Mouse (Mus musculus) heart, postnatal 36 days (tissue): ENCODE results near the gene Fam92b. TPM values are rescaled to one million over a fixed set of nuclear protein-coding genes. Genes with fewer than 3 reads are reported as not detected.

Experiments used
- DNase-seq, 2 experiments: peaks; one replicate each; pipeline ENCODE4 v3.0.0; 2021 to 2022
- intact Hi-C: fragments of 180-260 bp; cut with DNase I; formaldehyde crosslinking; loops from one replicate; pipeline ENCODE4 v1.15.1; 2025
- total RNA-seq, 2 experiments: library from RNA; stranded (reverse); gene quantifications; 2 replicates each; pipeline ENCODE4 v1.2.3; 2021

Gene Fam92b
- total RNA-seq, 2 experiments from 2014 or later = not detected

DNA sequence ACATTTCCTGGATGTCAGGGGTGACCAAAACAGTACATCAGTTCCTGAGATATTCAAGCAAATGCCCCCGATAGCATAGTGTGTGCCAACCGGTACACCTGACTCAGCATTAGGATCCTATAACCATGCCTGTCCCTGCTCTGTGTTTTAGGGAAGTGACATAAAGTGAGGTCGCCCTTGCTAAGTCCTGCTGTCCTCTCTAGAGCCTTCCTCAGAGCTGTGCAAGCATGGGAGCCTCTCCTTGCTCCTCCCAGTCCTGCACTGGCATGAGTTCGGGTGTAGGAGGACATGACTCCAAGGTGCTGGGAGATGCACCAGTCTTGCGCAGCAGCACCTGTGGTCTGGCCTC, 14.9 kb downstream of the Fam92b start:
- no peak for DNase-seq
- intact Hi-C loops = no loop called here

DNA sequence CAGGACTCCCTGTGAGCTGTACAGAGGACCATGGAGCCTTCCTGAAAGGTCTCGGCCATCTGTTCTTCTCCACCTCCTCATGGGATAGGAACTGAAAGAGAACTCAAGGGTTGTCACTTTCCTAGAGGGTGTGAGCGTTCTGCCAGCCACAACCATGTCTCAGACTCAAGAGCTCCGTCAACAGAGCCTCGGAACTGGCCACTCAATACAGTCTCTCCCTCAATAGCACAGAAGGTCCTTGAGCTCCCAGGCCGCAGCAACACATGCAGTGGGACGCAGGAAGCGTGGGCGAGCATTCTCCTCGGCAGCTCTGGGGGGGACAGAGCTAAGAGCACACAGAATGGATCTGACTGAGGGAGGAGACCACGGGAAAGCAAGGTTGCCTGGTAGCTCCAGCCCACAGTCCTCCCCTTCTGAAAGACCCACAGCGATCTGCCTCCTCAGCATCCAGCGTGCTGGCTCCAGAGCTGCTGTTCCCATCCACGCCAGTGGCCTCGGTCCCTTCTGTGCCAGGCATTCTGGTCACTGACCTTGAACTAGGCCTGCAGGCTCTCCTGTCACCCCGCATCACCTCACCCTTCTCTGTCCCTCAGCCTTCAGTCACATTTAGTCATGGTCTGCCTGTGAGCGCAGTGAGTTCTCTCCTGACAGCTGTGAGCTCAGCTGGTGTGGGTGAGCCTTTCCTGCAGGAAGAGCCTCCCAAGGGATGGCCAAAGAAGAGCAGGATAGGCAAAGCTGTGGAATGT, 15.4 kb downstream of the Fam92b start:
- no peak for DNase-seq
- intact Hi-C loops = no loop called here

DNA sequence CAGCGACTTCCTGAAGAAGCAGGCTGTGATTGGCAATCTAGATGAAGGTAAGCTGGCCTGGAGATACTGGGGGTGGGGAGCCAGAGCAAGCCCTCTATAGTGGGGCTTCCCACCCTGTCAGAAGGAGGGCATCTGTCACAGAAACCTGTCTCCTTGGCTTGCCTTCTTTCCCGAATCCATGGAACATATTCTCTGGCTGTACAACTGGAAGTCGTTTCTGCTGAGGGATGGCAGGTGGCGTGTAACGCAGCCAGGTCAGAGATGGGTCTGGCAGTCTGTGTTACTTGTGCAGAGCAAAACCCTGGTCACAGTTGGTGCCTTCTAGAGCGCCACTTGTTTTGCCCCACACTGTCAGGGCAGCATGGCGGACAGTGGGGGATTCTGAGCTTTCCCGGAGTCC, 16.9 kb downstream of the Fam92b start:
- DNase-seq = no peak
- intact Hi-C loops = no loop called here

DNA sequence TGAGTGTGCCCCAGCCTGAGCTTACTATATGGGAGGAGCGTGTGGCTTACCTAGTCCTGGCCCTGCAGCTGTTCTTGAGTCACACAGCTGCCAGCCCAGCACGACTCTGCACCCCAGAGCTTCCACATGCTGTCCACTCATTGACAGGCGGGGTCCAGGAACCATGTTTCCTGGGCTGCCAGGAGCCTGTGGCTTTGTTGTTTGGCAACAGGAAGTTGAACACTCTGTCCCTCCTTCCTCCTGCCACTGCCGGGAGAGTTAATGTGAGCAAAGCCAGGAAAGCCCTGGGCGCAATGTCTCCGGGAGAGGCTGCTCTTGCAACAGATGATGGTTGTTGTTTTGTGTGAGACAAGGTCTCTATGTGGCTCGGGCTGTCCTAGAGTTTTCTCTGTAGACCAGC, 24.6 kb downstream of the Fam92b start:
- no peak for DNase-seq
- intact Hi-C loops = no loop called here

DNA sequence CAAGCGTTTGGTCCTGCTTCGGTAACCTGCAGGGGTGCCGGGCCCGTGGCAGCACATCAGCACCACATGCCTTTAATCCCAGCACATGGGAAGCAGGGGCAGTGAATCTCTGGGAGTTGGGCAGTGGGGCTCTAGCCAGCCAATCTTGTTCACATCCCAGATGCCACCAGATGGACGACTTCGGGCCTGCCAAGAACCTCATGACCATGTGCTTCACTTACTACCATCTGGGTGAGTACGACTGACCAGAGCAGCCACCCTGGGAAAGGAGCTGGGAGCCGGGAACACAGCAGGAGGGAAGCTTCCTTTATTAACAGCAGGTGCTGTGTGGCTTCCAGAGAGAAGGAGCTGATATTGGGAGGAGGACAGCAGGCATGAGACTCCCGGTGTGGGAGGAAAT, 26.1 kb downstream of the Fam92b start:
- intact Hi-C loops = no loop called here
- no peak for DNase-seq

DNA sequence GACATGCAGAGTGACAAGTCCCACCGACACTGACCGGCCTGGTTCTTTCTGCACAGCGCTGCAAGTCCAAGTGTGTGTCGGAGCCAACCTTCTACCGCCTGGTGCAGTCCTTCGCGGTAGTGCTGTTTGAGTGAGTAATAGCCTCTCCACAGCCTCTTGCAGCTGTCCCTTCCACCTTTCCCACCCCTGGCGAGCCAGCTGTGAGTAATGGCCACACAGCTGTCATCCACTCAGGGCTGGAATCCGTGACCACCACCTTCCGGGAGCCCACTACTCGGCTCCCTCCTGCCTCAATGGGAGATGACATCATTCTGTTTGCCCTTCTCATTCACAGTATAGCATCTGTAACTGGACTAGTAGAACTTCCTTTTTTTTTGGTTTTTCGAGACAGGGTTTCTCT, 27.2 kb downstream of the Fam92b start:
- no peak for DNase-seq
- intact Hi-C loops = no loop called here

DNA sequence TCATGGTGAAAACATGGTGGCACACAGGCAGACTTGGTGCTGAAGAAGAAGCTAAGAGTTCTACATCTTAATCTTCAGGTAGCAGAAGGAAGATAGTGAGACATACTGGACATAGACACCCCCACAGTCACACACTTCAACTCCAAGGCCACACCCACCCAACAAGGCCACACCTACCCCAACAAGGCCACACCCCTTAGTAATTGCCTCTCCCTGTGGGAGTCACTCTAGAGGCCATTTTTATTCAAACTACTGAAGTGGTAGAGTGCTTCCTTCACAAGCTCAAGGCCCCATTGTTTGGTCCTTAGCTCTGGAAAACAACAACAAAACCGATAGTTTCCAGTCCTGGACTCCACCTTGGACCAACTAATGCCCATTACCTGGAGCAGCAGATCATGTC, 31.2 kb downstream of the Fam92b start:
- intact Hi-C loops = no loop called here
- no peak for DNase-seq

DNA sequence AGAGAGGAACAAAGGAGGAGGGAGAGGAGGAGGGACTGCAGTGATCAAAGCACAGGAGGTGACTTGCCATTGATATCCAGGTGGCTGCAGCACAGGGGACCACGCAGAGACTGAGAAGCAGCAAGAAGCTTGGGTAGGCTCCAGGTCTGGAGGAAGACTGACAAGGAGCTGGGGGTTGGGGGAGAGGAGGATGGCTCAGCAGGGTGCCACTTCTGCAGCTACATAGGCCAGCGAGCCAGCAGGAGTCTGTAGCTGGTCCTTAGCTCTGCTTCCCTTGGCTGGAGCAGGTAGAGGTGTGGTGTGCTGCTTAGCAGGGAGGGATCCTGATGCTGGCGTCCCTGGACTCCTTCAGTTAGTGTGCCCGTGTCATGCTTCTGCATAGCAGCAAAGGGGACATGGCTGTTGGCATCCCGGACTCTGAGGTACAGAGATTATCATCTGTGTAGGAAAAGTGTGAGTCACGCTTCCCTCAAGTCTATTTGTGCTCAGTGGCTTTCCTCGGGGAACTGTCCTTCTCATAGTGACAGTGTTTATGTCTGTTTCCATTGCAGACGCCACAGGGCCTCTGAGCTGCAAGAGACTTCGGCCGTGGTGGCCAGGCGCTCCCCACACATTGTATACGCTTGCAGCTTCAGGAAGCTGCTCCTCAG, 32.5 kb downstream of the Fam92b start:
- intact Hi-C loops = no loop called here
- DNase-seq = no peak

DNA sequence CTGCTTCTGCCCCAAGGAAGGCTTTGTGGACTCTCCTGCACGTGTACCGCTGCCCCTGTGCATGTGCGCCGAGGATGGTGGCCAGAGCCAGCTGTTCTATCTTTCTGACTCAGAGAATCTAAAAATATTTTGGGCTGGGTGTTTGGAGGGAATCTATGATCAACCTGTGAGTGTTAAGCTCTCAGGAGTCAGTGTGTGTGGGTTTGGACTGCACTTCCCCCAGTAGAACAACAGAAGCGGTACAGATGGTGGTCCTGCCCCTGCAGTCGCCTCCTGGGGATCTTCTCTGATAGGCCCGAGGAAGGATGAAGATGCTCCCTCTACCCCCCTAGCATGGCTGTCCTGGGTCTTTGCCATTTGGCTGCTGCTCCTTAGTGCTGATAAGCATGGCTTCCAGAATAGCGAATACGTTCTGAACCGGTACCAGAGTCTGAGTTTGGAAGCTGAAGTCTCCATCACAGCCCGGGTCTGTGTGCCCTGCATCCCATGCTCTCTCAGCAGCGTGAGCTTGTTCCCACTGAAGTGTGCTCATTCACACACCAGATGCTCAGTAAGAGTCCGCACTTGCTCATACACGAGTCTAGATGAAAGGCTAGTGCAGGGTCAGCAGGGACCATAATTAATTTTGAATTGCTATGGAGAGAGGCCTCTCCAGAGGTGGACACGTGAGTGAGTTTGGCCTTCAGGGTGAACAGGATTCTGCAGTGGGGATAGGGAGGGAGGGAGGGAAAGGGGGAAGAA, 33.2 kb downstream of the Fam92b start:
- DNase-seq = no peak
- intact Hi-C loops = no loop called here

DNA sequence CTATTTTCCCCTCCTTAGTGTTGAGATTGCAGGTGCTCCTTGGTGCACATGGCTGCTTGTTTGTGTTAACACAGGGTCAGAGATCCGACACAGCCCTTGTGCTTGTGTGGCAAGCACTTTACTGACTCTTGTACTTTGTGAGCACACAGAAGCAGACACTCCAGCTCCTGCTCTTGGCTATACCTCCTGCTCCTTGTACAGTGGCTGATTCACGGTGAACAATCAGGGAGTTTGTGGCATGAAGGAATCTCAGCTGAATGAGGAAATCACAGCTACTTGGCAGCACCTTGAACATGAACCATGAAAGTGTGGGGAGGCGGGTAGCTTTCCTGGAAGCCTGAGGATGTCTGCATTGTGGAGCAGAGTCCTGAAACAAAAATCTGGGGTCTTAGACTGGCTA, 36.5 kb downstream of the Fam92b start:
- no peak for DNase-seq
- intact Hi-C loops = no loop called here

DNA sequence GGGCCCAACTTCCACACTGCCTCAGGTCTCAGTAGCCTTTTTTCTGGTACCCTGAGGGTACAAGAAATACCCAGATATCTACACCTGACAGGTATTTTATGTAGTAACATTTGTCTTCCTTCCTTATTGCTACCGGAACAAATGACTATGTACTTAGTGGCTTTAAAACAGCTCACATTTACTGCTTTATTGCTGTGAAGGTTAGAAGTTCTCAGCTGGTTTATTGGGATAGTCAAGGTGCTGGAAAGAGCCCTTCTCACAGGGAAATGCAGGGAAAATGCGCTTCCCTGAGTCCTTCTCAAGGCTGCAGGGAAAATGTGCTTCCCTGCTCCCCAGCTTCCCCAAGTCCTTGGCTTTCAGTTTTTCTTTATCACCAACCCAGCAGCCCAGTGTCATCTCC, 38.3 kb downstream of the Fam92b start:
- DNase-seq = no peak
- intact Hi-C loops = no loop called here

DNA sequence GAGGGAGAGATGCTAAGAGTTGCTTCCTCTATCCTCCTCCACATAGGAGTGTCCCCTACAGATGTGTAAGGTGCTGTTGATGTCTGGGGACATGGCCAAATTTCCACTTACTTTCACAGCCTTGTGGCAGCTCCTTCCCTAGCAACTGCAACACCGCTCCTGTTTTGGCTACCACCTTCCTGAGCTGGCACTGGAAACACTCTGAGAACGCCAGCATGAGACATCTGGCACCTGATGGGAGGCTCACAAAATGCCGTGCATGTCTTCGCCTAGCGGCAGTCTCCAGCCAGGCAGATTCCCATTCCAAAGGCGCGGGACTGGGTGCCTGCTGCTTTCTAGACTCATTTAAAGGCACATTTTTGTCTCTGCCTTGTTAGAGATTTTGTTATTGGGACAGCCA, 40.6 kb downstream of the Fam92b start:
- intact Hi-C loops = no loop called here
- DNase-seq = peak; percentile 44 to 58

DNA sequence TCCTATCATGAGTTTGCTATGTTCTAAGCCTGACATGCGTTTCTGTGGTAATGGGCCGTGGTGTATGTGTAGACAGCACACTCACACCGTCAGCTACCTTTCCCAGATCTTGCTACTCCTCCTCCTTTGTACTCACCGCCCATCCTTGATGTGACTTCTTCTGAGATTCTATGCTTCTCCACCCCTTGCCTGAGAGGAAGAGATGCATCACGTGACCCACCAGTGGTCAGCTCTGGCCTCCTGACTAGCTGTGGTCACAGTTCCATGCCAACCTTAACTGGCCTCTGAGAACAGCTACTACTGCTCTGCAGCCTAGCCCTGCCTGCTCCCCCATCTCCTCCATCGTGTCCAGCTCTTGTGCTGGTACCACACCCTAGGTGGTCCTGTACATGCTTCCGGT, 41.6 kb downstream of the Fam92b start:
- intact Hi-C loops = no loop called here
- DNase-seq = no peak

DNA sequence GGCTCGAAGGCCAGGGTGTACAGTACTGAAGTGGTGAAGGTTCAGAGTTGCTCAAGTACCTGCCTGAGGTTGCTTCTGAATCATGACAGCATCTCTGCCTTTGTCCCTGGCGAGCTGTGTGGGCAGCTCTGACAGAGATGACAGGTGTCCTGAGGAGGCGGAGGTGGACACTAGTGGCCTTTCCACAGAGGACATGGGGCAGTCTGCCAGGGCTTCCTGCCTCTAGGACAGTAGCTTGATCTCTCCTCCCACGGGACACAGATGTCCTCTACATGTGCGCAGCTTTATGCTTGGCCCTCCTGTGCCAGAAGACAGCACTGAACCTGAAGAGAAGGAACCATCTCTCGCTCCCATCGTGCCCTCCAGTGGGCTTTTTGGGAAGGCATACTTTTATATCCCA, 44.1 kb downstream of the Fam92b start:
- intact Hi-C loops = no loop called here
- no peak for DNase-seq

DNA sequence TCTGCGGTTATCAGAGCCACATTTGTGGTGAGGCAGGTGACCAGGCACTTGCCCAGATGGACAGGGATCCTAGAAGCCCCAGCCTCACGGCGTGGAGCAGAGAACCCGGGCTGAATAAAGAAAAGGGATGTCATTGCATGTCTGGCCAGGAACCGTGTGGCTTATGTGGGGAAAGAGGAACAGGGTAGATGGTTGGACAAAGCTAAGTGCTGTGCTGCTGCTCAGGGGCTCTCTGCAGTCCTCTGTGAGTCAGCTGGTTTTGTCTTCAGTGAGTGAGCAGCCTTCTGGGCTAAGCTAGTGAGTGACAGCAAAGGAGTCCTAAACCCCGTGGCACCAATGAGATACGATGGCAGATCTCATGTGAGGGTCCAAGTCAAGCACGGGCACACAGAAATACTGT, 46.1 kb downstream of the Fam92b start:
- intact Hi-C loops = no loop called here
- no peak for DNase-seq

DNA sequence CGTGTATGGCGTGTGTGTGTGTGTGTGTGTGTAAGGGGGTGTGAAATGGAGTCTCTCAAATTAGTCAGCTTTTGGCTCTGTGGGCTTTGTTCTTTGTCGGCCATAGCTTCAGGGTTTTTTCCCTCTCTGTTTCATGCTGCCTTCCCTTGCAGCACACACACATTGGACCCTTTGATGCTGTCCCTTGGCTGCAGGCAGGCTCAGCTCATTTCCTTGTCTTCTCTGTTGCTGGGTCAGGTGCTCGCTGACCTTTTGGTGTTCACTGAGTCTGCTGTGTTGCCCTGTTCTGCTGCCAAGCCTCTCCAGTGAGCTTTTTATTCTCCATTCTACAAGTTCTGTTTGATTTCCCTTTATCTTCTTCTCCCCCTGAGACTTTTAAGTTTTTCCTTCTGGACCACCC, 47.7 kb downstream of the Fam92b start:
- no peak for DNase-seq
- intact Hi-C loops = no loop called here

DNA sequence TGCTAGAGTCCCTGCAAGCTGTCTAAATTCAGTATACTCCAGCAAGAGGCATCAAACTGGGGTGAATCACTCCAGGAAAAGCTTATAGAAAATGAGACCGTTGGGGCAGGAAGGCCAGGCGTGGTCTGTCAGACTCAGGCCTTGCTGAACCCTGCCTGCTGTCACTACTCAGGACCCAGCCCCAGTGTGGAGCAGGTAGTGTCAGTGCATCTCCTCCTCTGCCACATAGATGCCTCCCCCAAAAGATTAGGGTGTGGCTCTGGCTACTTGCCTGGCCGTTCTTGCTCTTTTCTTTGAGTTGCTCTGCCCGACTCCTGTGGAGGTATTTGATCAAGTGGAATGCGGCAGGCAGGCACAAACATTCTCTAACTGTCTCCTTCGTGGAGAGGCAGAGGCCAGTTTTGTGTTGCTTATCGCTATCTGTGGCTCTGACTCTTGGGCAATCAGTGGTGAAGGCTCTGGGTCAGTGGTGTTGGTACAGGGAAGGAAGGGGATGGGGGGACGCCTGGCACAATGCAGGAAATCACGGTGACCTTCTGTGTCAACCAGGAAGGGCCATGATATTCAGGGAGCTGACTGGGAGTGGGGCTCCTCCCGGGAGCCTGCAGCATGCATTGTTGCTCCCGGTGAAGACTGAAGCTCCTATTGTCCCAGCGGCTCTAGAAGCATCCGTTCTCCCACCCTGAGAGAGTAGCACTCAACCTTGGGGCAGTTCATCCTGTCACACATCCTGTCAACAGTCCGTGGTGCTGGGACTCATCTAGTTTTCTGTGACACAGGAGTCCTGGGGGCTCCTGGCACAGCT, 50.7 kb downstream of the Fam92b start:
- intact Hi-C loops = no loop called here
- DNase-seq = no peak

DNA sequence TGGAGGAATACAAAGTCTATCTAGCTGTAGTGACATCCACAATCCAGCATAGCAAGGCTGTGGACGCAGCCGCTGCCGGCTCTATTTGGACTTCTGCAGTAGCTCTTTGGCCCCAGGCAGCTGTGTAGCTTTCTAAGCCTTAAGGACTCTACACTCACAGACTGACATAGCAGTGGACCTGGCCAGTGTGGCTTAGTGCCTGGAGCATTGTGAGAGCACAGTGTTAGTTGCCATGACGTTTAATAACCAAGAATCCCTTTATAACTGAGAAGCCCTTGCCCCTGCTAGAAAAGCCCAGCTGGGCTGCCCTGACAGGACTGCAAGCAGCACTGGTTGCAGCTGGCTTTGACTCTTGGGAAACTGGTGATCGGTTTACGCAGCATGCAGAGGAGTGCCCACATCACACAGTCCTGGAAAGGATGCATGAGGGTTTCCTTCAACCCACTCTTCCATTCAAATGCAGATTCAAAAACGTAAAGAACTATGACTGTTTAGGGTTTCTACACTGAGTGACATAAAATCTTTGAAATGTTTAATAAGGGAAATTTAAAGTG, 52.4 kb downstream of the Fam92b start:
- no peak for DNase-seq
- intact Hi-C loops = no loop called here

DNA sequence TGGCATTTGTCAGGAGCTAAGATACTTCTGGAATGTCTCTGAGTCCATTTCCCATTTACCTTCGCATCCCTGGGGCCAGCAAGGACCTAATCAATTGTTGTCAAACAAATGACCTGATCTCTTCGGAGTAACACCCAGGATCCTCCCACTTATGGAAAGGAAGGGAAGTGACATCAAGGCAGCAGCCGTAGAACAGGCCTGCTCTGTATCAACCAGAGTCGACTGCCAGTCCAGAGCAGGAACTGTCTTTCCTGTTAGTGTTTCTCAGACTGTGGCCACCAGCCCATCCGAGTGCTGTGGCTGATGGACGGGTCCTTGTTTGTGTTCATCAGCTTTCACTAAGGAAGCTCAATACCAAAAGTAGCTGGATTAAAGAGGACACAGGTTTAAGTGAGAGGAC, 53.0 kb downstream of the Fam92b start:
- intact Hi-C loops = no loop called here
- no peak for DNase-seq

DNA sequence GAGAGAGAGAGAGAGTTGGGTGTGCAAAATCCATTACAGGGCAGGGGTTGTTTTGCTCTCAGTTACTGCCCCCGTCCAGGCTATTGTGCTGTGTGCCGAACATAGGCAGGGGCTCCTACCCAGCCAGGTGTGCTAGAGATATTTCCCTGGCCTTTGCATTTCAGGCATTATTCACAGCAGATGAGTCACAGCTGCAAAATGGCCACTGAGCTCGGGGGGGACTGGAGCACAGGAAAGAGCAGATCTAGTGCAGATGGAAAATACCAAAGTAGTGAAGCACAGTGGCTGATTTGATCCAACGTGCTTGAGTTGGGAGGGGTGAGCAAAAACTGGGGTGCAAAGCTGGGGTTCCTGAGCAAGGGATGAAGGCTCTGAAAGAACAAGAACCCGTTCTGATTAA, 56.3 kb downstream of the Fam92b start:
- DNase-seq = no peak
- intact Hi-C loops = no loop called here

DNA sequence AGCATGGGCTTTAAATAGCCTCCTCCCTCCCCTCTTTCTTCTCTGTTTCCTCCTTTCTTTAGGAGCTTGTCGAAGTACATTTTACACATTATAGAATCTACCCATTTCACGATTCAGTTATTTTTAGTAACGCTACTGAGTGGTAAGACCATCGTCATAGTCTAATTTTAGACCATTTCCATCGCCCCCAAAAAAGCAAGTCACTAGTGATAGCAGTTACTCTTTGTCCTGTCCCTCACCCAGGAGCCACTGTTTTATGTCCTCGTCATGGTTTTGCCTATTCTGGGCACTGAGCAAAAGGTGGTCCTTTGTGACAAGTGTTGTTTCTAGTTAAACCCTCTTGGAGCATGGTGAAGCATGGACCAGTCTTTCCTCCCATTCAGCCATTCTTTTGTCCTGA, 57.3 kb downstream of the Fam92b start:
- intact Hi-C loops = no loop called here
- no peak for DNase-seq
